Mouse (Mus musculus): Measurements from ENCODE around the gene Gm17660. TPM values are rescaled to one million over a fixed set of nuclear protein-coding genes. Genes with fewer than 3 reads are reported as not detected.
A peak's percentile ranks its signal among the peaks of the same experiment; 100 is the strongest.
"Not testable (repeated sequence)": the region's sequence is repeated elsewhere in the genome, so short reads cannot be mapped to it uniquely, and the experiment has no call there.

Gm17660 gene
- polyA plus RNA-seq, 1 experiment from 2014 or later: 0.38 TPM

DNA sequence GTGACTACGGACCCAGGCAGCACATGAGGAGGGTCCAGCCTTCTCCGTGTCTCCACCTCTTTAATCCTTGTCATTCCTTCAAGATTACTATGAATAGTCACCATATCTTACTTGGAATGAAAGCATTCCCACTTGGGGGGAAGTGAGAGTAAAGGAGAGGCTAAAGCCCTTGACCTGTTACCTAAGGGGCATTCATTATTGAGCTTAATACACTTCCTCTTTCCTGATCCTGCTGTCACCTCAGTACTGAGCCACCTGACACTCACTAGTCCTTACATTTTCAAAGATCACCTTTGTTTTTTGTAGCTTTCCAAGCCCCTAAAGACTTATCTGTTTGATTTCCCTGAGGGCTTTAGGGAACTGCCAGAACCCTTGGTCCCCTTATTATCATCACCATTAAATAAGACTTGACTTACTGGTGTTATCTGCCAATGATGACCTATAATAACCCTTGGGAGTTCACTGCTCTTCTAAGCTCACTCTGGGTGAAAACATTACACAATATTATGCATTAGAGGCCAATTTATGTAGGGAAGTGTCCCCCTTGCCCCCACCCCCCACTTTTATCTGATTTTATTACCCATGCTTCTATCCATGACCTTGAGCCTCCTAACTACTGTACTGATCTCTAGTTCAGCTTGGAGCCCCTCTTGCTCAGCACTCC lies 44.8 kb downstream of the Gm17660 start:
- no peak overlapping the region for H3K4me3 ChIP-seq (replicated peaks)
- H3K27ac ChIP-seq: no peak overlapping the region
- no peaks in the 10 kb centered on the region for H3K4me1 ChIP-seq
- no peak for ATAC-seq (replicated peaks; ENCODE audit: low FRiP score)
- H3K9me3 ChIP-seq (replicated peaks): no peaks in the 10 kb centered on the region
- no peak overlapping the region for H3K9ac ChIP-seq
- no peak overlapping the region for H3K4me2 ChIP-seq
- no peaks in the 10 kb centered on the region for H3K36me3 ChIP-seq
- WGBS: 79% methylated on average over 2 of the region's 2 CpGs
- H3K27me3 ChIP-seq: no peaks in the 10 kb centered on the region

DNA sequence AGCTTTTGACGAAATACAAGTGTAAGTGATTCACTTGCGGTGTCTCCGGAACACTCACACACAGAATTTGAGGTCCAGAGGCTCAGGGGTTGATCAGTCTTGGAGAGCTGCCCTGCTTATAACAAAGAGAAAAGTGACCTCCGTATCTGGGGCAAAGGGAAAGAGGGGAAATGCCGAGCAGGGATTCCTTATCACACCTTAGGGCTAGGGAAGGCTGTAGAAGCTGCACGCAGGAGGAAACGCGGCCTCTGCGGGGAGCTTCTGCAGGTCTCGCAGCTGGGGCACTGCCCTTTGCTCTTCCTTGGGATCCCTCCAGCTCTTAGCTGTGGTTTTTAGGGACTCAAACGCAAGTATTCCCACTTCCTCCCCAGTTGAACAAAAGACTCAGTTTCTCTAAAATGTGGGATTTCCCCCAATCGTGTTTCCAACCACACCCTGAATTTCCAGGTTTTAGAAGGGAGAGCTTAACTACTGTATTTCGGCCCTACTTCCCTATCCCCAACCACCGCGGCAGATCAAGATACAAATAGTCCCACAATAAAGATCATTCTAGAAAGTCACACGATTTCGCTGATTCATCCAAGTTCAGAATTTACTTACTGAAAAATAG lies 52.1 kb downstream of the Gm17660 start:
- H3K9ac ChIP-seq: no peak overlapping the region
- H3K4me3 ChIP-seq (replicated peaks): no peak overlapping the region
- H3K4me2 ChIP-seq: no peak overlapping the region
- no peaks in the 10 kb centered on the region for H3K9me3 ChIP-seq (replicated peaks)
- H3K27ac ChIP-seq: no peak overlapping the region
- ATAC-seq (replicated peaks; ENCODE audit: low FRiP score): no peak
- H3K36me3 ChIP-seq: no peaks in the 10 kb centered on the region
- peaks cover 23% of the 10 kb centered on the region for H3K4me1 ChIP-seq
- H3K27me3 ChIP-seq: no peaks in the 10 kb centered on the region
- 54% methylated on average over 17 of the region's 17 CpGs for WGBS

DNA sequence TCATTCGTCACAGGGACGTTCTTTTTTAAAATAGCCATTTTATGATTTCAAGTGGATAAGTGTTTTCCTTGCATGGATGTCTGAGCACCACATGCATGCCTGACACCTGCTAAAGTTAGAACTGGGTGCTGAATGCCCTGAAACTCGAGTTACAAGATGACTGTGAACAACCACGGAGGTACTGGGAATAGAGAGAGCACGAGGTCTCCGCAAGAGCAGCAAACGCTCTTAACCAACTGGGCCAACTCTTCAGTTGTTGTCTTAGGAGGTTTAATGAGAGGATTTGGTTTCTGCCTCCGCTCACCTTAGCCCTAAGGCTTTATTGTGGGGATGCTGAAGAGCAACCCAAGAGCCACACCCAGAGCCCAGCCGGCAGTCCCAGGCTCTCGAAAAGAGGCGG lies 52.6 kb downstream of the Gm17660 start:
- no peak overlapping the region for H3K4me3 ChIP-seq (replicated peaks)
- no peak for ATAC-seq (replicated peaks; ENCODE audit: low FRiP score)
- H3K27ac ChIP-seq: no peak overlapping the region
- WGBS: 62% methylated on average over 11 of the region's 11 CpGs
- H3K36me3 ChIP-seq: no peaks in the 10 kb centered on the region
- H3K9me3 ChIP-seq (replicated peaks): no peaks in the 10 kb centered on the region
- H3K27me3 ChIP-seq: no peaks in the 10 kb centered on the region
- no peak overlapping the region for H3K9ac ChIP-seq
- no peak overlapping the region for H3K4me2 ChIP-seq
- H3K4me1 ChIP-seq: peaks cover 27% of the 10 kb centered on the region

DNA sequence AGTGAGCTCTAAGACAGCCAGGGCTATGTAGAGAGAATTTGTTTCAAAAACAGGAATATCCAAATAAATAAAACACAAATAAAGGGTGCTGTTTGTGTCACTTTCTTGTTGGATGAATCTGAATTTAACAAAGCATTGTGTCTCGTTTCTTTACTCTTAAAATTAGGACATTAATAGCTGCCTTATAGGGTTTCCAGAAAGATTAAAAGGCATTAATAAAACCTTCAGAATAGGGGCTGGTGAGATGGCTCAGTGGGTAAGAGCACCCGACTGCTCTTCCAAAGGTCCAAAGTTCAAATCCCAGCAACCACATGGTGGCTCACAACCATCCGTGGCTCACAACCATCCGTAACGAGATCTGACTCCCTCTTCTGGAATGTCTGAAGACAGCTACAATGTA lies 53.2 kb downstream of the Gm17660 start:
- ATAC-seq (replicated peaks; ENCODE audit: low FRiP score); H3K9ac ChIP-seq; H3K27ac ChIP-seq; H3K4me3 ChIP-seq (replicated peaks); H3K4me2 ChIP-seq; H3K9me3 ChIP-seq (replicated peaks); H3K27me3 ChIP-seq; H3K36me3 ChIP-seq: not testable (repeated sequence)
- WGBS: 74% methylated on average over 5 of the region's 5 CpGs
- H3K4me1 ChIP-seq: peaks cover 32% of the 10 kb centered on the region

DNA sequence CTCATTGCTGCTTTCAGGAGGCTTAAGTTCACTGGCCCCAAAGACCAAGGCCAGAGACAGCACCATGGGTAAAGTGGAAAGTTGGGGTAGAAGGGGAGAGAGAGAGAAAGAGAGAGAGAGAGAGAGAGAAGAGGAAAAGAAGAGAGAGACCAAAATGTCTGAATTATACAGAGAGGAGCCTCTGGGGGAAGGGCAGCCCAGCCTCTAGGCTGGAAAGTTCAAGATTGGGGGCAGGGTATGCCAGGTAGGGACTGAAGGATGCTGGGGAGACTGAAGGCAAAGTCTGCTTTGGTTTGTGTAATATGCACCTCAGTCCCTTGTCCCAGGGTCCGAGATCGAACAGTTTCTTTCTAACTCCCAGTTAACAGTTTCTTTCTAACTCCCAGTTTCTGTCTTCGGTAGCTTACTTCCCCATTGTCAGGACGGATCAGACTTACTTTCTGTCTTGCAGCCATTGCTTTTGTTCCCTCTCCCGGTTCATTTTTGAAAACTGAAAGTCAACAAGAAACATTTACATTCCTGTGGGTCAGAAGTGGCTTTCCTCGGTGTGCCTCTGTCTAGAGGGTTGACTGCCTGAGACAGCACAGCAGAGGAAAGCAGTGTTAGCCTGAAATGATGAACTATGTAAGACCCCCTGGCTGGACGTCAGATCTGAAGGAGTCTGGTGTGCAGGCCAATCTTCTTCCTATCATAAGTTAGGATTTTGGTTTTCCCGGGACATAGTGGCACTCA lies 54.0 kb downstream of the Gm17660 start:
- no peak overlapping the region for H3K4me3 ChIP-seq (replicated peaks)
- H3K4me2 ChIP-seq: no peak overlapping the region
- 76% methylated on average over 8 of the region's 8 CpGs for WGBS
- H3K36me3 ChIP-seq: no peaks in the 10 kb centered on the region
- H3K27ac ChIP-seq: no peak overlapping the region
- peaks cover 38% of the 10 kb centered on the region for H3K4me1 ChIP-seq
- no peaks in the 10 kb centered on the region for H3K9me3 ChIP-seq (replicated peaks)
- H3K9ac ChIP-seq: no peak overlapping the region
- H3K27me3 ChIP-seq: no peaks in the 10 kb centered on the region
- ATAC-seq (replicated peaks; ENCODE audit: low FRiP score): no peak

DNA sequence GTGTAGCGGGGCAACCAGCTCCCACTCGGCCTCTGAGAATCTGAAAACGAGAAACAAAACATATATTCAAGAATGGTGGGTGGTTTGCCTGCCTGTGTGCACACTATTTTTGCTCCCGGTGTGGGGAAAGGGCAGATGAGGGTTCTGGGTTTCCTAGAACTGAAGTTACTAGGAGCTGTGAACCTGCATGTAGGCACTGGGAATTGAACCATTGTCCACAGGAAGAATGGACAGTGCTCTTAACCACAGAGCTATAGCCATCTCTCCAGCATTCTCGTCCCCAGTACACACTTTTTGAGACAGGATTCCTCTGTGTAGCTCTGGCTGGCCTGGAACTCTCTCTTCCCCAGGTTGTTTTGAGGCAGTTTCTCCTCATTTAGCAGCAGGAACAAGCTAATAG lies 54.9 kb downstream of the Gm17660 start:
- peak overlapping the region; percentile 70 for H3K4me2 ChIP-seq
- peak overlapping the region; percentile 95 for H3K27ac ChIP-seq
- H3K4me1 ChIP-seq: peaks cover 38% of the 10 kb centered on the region
- 17% methylated on average over 5 of the region's 5 CpGs for WGBS
- H3K36me3 ChIP-seq: peaks cover 9% of the 10 kb centered on the region
- ATAC-seq (replicated peaks; ENCODE audit: low FRiP score): no peak
- peak overlapping the region; percentile 60; the same call in 1 of the 2 replicates for H3K4me3 ChIP-seq (replicated peaks)
- H3K9me3 ChIP-seq (replicated peaks): no peaks in the 10 kb centered on the region
- no peaks in the 10 kb centered on the region for H3K27me3 ChIP-seq
- H3K9ac ChIP-seq: no peak overlapping the region

DNA sequence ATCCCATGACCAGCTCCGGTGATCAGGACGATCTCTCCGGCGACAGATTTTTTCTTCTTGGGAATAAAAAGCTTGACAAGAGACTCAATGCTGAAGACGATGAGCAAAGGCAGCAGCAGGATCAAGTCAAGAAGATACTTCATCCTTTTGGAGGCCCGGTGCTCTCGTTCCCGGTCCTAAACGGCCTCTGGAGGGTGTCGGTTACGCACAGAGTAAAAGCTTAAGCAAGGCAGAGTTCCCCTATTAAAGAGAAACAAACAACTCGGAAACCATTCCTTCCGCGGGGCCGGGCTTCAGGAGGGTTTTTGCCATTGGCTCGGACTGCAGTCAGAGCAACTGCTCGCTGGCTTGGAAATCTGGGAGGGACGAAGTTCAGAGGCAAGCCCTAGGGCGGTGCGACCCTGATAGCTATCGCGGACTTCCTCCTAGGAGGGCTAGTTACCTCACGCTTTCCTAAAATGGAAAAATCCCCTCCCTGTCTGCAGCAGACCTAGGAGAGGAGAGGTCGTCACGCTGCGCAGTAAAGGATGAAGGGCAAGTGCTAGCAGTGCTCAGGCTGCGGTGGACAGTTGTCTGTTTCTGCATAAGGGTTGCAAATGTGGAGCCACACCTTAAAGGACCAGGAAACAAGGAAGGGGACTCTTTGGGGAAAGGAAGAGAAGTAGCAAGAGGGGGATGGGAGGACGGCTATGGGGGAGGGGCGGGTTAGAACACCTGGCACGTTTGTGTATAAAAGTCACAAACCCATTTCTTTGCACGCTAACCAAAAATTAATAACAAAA lies 55.6 kb downstream of the Gm17660 start, which contains the start of gene Hsd17b11:
Hsd17b11 (minus strand) TSS at position 323 of the 782 bp plus-strand sequence.
- H3K36me3 ChIP-seq: peaks cover 16% of the 10 kb centered on the region
- peak within 1 kb of the TSS; percentile 60 for H3K4me3 ChIP-seq (replicated peaks)
- ATAC-seq (replicated peaks; ENCODE audit: low FRiP score): peak; percentile 96
- peak within 1 kb of the TSS; percentile 70 for H3K4me2 ChIP-seq
- no peaks in the 10 kb centered on the region for H3K27me3 ChIP-seq
- peak within 1 kb of the TSS; percentile 67 for H3K9ac ChIP-seq
- H3K9me3 ChIP-seq (replicated peaks): no peaks in the 10 kb centered on the region
- peaks cover 38% of the 10 kb centered on the region for H3K4me1 ChIP-seq
- WGBS: under 1% methylated on average over 31 of the region's 31 CpGs
- peak within 1 kb of the TSS; percentile 95 for H3K27ac ChIP-seq

Small RNA genes lying within 50 kb of the gene (microRNA-seq; reads per million reads assigned to microRNA genes)
- gene Mir5619: 1.9 reads per million, percentile 9 among the genes with 10 or more reads in this experiment

Other genes starting within 250 kb of the Gm17660 start
- gene Klhl8, start 166.3 kb downstream of the Gm17660 start, polyA plus RNA-seq (2015; fragmentation: Nextera tagmentation; extraction: Ambion mirVana): 11.0 and 11.7 TPM in 2 replicates
- 0.27 and 0.49 TPM in 2 replicates for gene Hsd17b13, start 100.2 kb downstream of the Gm17660 start, polyA plus RNA-seq (2015; fragmentation: Nextera tagmentation; extraction: Ambion mirVana)
- 7.3 and 8.0 TPM in 2 replicates for gene Hsd17b11, start 55.7 kb downstream of the Gm17660 start, polyA plus RNA-seq (2015; fragmentation: Nextera tagmentation; extraction: Ambion mirVana)
- 59.9 and 64.1 TPM in 2 replicates for gene Nudt9, start 31.3 kb downstream of the Gm17660 start, polyA plus RNA-seq (2015; fragmentation: Nextera tagmentation; extraction: Ambion mirVana)
- 47.6 and 68.2 TPM in 2 replicates for gene Sparcl1, start 36.1 kb upstream of the Gm17660 start, polyA plus RNA-seq (2015; fragmentation: Nextera tagmentation; extraction: Ambion mirVana)
- gene Dspp, start 93.1 kb upstream of the Gm17660 start, polyA plus RNA-seq (2015; fragmentation: Nextera tagmentation; extraction: Ambion mirVana): not detected in 2 replicates
- gene Dmp1, start 125.0 kb upstream of the Gm17660 start, polyA plus RNA-seq (2015; fragmentation: Nextera tagmentation; extraction: Ambion mirVana): 0.06 and 15.6 TPM in 2 replicates
- gene Ibsp, start 221.6 kb upstream of the Gm17660 start, polyA plus RNA-seq (2015; fragmentation: Nextera tagmentation; extraction: Ambion mirVana): 0.14 and 160 TPM in 2 replicates
- 0.15 TPM in 1 of 2 replicates, not detected in the other for gene Mepe, start 247.7 kb upstream of the Gm17660 start, polyA plus RNA-seq (2015; fragmentation: Nextera tagmentation; extraction: Ambion mirVana)

All from kidney, embryonic 15.5 days (tissue).